Mouse (Mus musculus): ENCODE results near the gene E4f1.
"Not testable (repeated sequence)": the region's sequence is repeated elsewhere in the genome, so short reads cannot be mapped to it uniquely, and the experiment has no call there.

Gene E4f1

DNA sequence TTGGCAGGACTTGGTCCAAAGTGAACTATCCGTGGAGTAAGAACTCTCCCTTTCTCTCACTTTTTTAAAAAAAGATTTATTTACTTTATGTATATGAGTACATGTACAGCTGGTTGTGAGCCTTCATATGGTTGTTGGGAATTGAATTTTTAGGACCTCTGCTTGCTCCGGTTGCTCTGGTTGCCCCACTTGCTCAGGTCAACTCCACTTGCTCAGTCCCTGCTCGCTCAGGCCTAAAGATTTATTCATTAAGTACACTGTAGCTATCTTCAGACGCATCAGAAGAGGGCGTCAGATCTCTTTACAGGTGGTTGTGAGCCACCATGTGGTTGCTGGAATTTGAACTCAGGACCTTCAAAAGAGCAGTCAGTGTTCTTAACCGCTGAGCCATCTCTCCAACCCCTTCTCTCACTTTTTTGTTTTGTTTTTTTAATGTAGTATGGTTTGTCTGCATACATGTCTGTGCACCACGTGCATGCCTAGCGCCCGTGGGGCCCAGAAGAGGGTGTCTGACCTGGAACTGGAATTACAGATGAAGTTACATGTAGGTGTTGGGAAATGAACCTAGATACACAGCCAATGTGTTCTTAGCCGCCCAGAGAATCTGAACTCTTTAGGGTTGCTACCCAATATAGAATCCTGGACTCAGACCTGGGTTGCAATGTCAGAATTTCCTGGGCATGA lies 14.4 kb downstream of the E4f1 start:
- not testable (repeated sequence) for DNase-seq

DNA sequence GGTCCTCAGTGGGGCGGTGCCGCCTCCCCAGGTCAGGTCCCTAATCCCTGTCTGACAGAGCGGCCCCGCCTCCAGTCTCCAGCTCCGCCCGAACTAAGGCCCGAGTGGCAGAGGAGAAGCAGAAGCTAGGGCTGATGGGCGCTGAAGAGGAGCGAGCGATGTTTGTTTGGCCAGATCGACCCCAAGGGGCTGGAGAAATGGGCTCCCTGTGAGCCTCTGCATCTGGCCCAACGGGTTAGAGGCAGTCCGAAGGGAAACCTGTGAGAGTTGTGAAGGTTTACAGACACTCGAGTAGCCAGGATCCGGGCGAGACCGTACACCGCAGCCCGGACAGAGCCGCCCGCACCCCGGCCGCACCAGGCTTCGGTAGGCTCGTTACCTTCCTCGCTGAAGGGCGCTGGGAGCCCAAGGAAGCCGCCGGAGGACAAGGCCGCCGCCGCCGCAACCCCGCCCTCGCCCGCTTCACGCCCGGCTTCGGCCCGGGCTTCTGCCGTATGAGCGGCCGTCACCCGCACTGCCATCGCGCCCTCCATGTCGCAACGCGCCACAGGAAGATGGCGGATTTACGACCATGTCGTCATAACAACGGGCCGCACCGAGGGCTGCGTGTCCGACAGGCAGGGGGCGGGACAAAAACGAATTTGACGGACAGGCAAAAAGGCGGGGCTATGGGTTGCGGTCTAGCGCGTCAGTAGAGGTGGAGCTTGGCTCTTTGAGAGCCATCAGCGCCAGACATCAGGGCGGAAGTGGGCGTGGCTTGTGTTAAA lies 15.2 kb downstream of the E4f1 start:
- DNase-seq = peak; percentile 99

GRCm38 (mm10) chr17:24454218-24454755 lies 15.8 kb downstream of the E4f1 start:
- no peak for DNase-seq

- DNase-seq = peak; percentile 54
These were observed 16.7 kb downstream of the E4f1 start for GRCm38 (mm10) chr17:24453372-24453771.

- DNase-seq = no peak
These were observed 18.9 kb downstream of the E4f1 start for GRCm38 (mm10) chr17:24451220-24451619.

DNA sequence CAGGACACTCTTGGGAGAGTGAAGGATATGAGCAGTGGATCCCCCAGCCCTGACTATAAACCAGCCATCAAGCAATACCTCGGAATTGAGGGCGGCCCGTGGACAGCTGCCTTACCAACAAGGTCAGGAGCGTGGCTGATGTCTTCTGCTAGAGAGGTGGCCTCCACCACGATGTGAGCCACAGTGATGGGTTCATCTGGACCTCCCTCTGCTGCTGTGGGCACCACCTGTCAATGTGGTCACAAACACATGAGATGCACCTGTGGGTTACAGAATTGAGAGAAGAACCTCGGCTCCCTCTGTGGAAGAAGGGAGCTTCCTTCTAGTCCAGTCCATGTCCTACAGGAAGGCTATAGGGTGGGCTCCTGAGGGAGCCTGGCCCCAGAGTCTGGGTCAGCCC lies 20.6 kb downstream of the E4f1 start:
- no peak for DNase-seq

GRCm38 (mm10) chr17:24446590-24446989 lies 23.5 kb downstream of the E4f1 start:
- no peak for DNase-seq

DNA sequence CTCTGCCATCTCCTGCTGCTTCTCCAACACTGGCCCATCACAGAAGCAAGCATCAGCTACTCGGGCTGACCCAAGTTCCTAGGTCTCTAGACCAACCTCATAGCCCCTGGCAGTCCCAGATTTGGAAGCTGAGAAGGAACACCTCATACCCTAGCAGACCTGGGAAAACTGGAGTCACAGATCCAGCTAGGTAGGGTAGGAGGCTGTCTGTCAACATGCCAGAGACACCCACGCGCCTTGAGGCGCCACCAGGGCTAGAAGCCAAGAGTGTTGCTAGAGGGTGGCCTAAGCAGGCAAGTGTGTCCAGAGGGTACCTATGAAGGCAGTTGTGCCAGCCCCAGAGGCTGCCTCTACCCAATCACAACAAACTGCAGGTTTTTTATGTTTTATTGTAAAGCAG lies 26.7 kb downstream of the E4f1 start:
- DNase-seq = peak; percentile 45

- no peak for DNase-seq
These were observed 27.4 kb downstream of the E4f1 start, which contains the start of gene Dnase1l2 for GRCm38 (mm10) chr17:24442632-24443155. TSS of gene Dnase1l2 (minus strand) at chr17:24443105.

- DNase-seq = no peak
These were observed 28.0 kb downstream of the E4f1 start for GRCm38 (mm10) chr17:24442107-24442506.

- DNase-seq = no peak
These were observed 29.0 kb downstream of the E4f1 start for GRCm38 (mm10) chr17:24441148-24441547.

GRCm38 (mm10) chr17:24440377-24440776 lies 29.7 kb downstream of the E4f1 start:
- DNase-seq = no peak

GRCm38 (mm10) chr17:24437016-24437415 lies 33.1 kb downstream of the E4f1 start:
- DNase-seq = peak; percentile 56

DNA sequence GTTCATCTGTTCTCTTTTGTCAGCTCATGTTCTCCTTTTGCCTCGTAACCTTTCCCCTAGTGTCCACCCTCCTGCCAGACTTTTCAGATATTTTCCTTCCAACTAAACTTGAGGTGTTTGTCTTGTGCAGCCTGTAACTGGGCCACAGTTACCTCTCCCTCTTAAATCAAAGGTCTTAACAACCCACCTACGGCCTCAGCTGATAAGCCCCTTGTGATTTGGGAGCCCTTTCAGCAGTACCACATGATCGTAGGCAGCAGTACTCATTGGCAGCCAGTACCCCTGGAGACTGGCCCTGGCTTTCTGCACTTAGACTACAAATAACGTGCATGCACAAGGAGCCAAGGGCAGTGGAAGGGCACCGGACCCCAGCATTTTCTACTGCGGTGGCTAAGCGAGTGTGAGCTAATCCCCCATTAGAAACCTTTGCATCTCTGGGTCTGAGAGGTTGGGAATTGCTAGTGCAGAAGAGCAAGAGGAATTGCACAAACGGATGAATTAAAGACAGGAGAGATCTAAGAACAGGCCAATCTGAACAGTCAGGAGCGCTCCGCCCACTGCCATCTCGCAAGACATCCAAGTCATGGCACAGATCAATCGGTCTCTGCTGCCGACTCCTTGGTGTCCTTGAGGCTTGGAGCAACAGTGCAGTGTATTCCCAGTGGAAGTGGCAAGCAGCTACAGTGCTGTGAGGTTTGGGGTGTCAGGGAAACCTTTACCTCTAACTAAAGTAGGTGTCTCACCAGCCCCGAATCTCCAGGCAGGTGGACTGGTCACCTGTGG lies 40.7 kb downstream of the E4f1 start:
- DNase-seq = peak; percentile 71

- no peak for DNase-seq
These were observed 42.9 kb downstream of the E4f1 start for GRCm38 (mm10) chr17:24427170-24427557.

DNA sequence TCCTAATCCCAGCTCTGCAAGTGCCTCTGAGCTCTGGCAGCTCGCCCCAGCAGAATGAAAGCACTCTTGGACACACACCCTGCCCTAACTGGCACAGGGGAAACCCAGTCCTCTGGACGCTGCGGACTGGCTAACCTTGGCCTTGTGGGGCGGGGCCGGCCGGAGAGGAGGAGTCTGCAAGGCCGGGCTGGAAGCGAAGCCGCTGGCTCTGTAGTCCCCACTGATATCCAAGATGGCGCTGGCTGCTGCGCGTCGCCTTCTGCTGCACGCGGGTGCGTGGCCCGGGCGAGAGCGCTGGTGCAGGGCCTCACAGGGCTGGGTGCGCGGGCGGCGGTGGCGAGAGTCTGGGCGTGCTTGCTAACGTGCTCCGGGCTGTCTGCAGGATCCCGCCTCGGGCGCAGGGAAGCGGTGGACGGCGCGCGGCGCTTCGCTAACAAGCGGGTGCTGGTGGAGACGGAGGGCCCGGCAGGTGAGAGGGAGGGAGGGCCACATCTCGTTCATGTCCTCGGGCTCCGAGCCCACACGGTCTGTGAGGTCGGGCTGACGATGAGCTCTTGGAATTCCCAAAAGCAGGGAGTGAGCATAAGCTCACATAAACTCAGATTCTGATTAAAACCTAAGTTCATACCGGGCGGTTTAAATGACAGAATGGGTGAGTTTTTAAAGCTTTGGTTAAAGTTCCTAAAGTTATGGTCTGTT lies 43.5 kb downstream of the E4f1 start, which contains the start of gene Eci1:
Gene Eci1 (plus strand): TSS at position 171 of the 699 bp plus-strand sequence.
- peak; percentile 99 for DNase-seq

DNA sequence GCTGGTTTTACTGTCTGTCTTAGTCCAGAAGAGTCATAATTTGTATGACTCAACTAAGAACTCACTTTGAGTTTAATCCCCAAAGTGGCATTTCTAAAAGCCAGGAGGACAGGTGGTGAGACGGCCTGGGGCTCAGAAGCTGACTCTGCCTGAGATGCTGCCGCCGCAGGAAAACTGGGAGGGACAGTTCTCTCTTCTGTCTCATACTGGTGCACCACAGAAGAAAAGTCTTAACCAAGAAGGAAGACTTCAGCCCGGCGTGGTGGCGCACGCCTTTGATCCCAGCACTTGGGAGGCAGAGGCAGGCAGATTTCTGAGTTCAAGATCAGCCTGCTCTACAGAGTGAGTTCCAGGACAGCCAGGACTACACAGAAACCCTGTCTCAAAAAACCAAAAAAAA lies 44.2 kb downstream of the E4f1 start:
- DNase-seq = no peak

GRCm38 (mm10) chr17:24425326-24425725 lies 44.8 kb downstream of the E4f1 start:
- not testable (repeated sequence) for DNase-seq

GRCm38 (mm10) chr17:24424489-24424888 lies 45.6 kb downstream of the E4f1 start:
- no peak for DNase-seq

DNA sequence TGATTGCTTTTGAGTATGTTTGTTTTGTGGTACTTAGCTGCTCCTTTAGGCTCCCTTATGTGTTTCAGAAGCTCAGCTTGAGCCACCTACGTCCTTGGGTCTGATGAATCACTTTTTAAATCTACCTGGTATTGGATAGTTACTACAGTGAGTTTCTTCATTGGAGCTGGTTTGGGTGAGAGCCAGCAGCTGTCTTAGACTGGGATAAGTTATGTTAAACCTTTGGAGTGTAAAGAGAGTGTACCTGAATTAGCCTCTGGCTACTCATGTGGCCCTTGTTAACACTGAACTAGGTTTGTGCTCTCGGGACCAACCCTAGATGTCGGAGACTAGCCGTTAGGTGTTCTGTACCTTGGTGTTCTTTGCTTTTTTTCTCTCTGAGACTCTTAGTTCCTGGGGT lies 47.0 kb downstream of the E4f1 start:
- no peak for DNase-seq

DNA sequence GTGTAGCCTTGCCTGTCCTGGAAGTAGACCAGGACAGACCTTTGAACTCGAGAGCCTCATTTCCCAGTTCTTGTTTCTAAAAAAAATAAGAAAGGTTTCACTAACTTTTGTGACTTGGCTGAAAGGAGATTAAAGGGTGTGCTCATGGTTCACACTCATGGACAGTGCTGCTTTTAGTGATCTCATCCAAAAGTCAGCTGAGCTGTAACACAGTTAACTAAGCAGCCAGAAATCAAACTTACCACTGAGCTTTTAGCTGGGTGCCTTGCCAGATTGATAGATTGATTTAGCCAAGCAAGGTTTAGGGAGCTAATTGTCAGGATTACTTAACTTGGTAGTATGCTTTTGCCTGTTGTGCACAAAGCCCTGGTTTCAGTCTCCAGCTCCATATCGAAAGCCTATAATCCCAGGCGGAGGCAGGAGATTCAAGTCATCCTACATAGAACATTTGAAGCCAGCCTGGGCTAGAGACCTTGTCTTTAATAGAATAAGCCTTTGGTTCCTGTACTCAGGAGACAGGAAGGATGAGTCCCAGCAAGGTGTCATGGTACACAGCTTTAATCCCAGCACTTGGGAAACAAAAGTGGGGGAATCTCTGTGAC lies 54.0 kb downstream of the E4f1 start:
- DNase-seq = no peak

DNA sequence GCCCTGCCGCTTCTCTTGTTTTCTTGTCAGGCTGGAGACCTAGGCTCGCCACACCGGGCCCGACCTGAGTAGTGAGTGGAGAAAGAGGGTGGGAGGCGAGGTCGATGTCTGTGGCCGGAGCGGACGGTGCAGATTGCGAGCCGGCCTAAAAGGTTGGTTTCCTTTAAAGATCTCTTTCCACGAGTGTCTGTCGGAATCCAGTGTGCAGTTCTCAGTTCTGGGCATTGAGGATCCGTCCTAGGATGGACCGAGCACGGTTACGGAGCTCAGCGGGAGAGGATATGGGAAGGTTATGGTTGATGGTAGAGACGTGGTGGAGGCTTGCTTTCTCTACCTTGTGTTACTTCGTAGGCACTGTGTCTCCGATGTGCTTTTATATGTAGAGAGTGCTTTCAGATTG lies 55.1 kb downstream of the E4f1 start:
- DNase-seq = no peak
